Mouse (Mus musculus): ENCODE data around the gene Ankef1. TPM values are rescaled to one million over a fixed set of nuclear protein-coding genes. Genes with fewer than 3 reads are reported as not detected.

The Ankef1 gene
- total and polyA plus RNA-seq, 3 experiments: not detected

GRCm38 (mm10) chr2:136512802-136513201 lies 11.1 kb downstream of the Ankef1 start:
- Histone ChIP-seq H3K4me3 (ENCODE audit: control insufficient read depth in 1 of 2, insufficient read depth in 1 of 2, low read depth in 2 of 2, low read length in 2 of 2) (no peak overlapping the region), H3K79me2 (ENCODE audit: control insufficient read depth, insufficient read depth, low read length, poor library complexity) (no peaks in the 10 kb centered on the region), H3K4me1 (ENCODE audit: control insufficient read depth in 1 of 2, insufficient read depth in 2 of 2, low read length in 2 of 2) (no peaks in the 10 kb centered on the region), H3K9ac (ENCODE audit: control insufficient read depth, low read depth, low read length, poor library complexity, severe bottlenecking) (no peak overlapping the region), H3K27ac (ENCODE audit: control insufficient read depth, low read depth, low read length) (no peak overlapping the region), H3K9me3 (replicated peaks; ENCODE audit: insufficient read depth, low read length) (no peaks in the 10 kb centered on the region), H3K27me3 (ENCODE audit: control insufficient read depth in 1 of 2, insufficient read depth in 2 of 2, low read length in 2 of 2) (no peaks in the 10 kb centered on the region), H3K36me3 (ENCODE audit: control insufficient read depth in 1 of 2, insufficient read depth in 2 of 2, low read length in 2 of 2) (no peaks in the 10 kb centered on the region)
- no peak for DNase-seq (ENCODE audit: low read depth, low spot score)
- no peak for TF ChIP-seq HCFC1 (IDR thresholded peaks at IDR 0.05; ENCODE audit: low read depth, low read length)
- TF ChIP-seq GABPA (IDR thresholded peaks at IDR 0.05; ENCODE audit: low read depth, low read length): no peak
- TF ChIP-seq TCF12 (IDR thresholded peaks at IDR 0.05; ENCODE audit: low read depth, low read length): no peak
- TF ChIP-seq MXI1 (IDR thresholded peaks at IDR 0.05; ENCODE audit: low read depth, low read length): no peak
- TF ChIP-seq UBTF (IDR thresholded peaks at IDR 0.05; ENCODE audit: borderline replicate concordance, insufficient read depth, low read depth, low read length): no peak
- no peak for TF ChIP-seq SMC3 (IDR thresholded peaks at IDR 0.05; ENCODE audit: low read depth, low read length)
- TF ChIP-seq ELF1 (IDR thresholded peaks at IDR 0.05; ENCODE audit: low read depth, low read length): no peak
- TF ChIP-seq CHD1 (IDR thresholded peaks at IDR 0.05; ENCODE audit: low read depth, low read length): no peak
- no peak for TF ChIP-seq NRF1 (IDR thresholded peaks at IDR 0.05; ENCODE audit: insufficient read depth, low read depth, low read length, poor library complexity, severe bottlenecking)
- TF ChIP-seq MAZ (IDR thresholded peaks at IDR 0.05; ENCODE audit: low read depth, low read length): no peak
- TF ChIP-seq POLR2AphosphoS2 (IDR thresholded peaks at IDR 0.05; ENCODE audit: low read length): no peak
- no peak for TF ChIP-seq MAX (IDR thresholded peaks at IDR 0.05; ENCODE audit: low read length)
- TF ChIP-seq ZC3H11A (IDR thresholded peaks at IDR 0.05; ENCODE audit: low read depth, low read length): no peak
- no peak for TF ChIP-seq MEF2A (IDR thresholded peaks at IDR 0.05; ENCODE audit: extremely low read depth, insufficient replicate concordance, low read depth, low read length, poor library complexity, severe bottlenecking)
- no peak for TF ChIP-seq CTCF (IDR thresholded peaks at IDR 0.05 in 2 of 3, conservative IDR thresholded peaks at IDR 0.05 in 1 of 3; ENCODE audit: control insufficient read depth in 1 of 3, insufficient read depth in 1 of 3, low read depth in 2 of 3, low read length in 3 of 3, poor library complexity in 1 of 3, severe bottlenecking in 1 of 3)
- no peak for TF ChIP-seq MYB (IDR thresholded peaks at IDR 0.05; ENCODE audit: low read depth, low read length)
- TF ChIP-seq MAFK (IDR thresholded peaks at IDR 0.05; ENCODE audit: borderline replicate concordance, low read depth, low read length): no peak
- no peak for TF ChIP-seq NELFE (IDR thresholded peaks at IDR 0.05; ENCODE audit: low read depth, low read length)

GRCm38 (mm10) chr2:136513806-136514205 lies 12.1 kb downstream of the Ankef1 start:
- DNase-seq (ENCODE audit: low read depth, low spot score): no peak
- H3K27ac ChIP-seq (ENCODE audit: control insufficient read depth, low read depth, low read length): no peak overlapping the region
- H3K4me1 ChIP-seq (ENCODE audit: control insufficient read depth in 1 of 2, insufficient read depth in 2 of 2, low read length in 2 of 2): no peaks in the 10 kb centered on the region
- H3K79me2 ChIP-seq (ENCODE audit: control insufficient read depth, insufficient read depth, low read length, poor library complexity): no peaks in the 10 kb centered on the region
- no peaks in the 10 kb centered on the region for H3K36me3 ChIP-seq (ENCODE audit: control insufficient read depth in 1 of 2, insufficient read depth in 2 of 2, low read length in 2 of 2)
- no peaks in the 10 kb centered on the region for H3K27me3 ChIP-seq (ENCODE audit: control insufficient read depth in 1 of 2, insufficient read depth in 2 of 2, low read length in 2 of 2)
- H3K4me3 ChIP-seq (ENCODE audit: control insufficient read depth in 1 of 2, insufficient read depth in 1 of 2, low read depth in 2 of 2, low read length in 2 of 2): no peak overlapping the region
- no peak overlapping the region for H3K9ac ChIP-seq (ENCODE audit: control insufficient read depth, low read depth, low read length, poor library complexity, severe bottlenecking)
- no peak for TF ChIP-seq NELFE (IDR thresholded peaks at IDR 0.05; ENCODE audit: low read depth, low read length)
- no peak for TF ChIP-seq MXI1 (IDR thresholded peaks at IDR 0.05; ENCODE audit: low read depth, low read length)
- no peak for TF ChIP-seq MAX (IDR thresholded peaks at IDR 0.05; ENCODE audit: low read length)
- no peak for TF ChIP-seq SMC3 (IDR thresholded peaks at IDR 0.05; ENCODE audit: low read depth, low read length)
- TF ChIP-seq RAD21 (IDR thresholded peaks at IDR 0.05; ENCODE audit: low read depth, low read length): no peak
- no peak for TF ChIP-seq KAT2A (conservative IDR thresholded peaks at IDR 0.05; ENCODE audit: low read depth, low read length)
- TF ChIP-seq MYB (IDR thresholded peaks at IDR 0.05; ENCODE audit: low read depth, low read length): no peak
- no peak for TF ChIP-seq ZC3H11A (IDR thresholded peaks at IDR 0.05; ENCODE audit: low read depth, low read length)
- no peak for TF ChIP-seq RCOR1 (IDR thresholded peaks at IDR 0.05; ENCODE audit: low read depth, low read length)
- no peak for TF ChIP-seq NRF1 (IDR thresholded peaks at IDR 0.05; ENCODE audit: insufficient read depth, low read depth, low read length, poor library complexity, severe bottlenecking)
- no peak for TF ChIP-seq ZKSCAN1 (IDR thresholded peaks at IDR 0.05; ENCODE audit: low read depth, low read length)
- no peak for TF ChIP-seq MEF2A (IDR thresholded peaks at IDR 0.05; ENCODE audit: extremely low read depth, insufficient replicate concordance, low read depth, low read length, poor library complexity, severe bottlenecking)
- TF ChIP-seq JUND (IDR thresholded peaks at IDR 0.05; ENCODE audit: low read depth, low read length): no peak
- TF ChIP-seq E2F4 (IDR thresholded peaks at IDR 0.05; ENCODE audit: borderline replicate concordance, low read depth, low read length): no peak
- TF ChIP-seq UBTF (IDR thresholded peaks at IDR 0.05; ENCODE audit: borderline replicate concordance, insufficient read depth, low read depth, low read length): no peak
- no peak for TF ChIP-seq ELF1 (IDR thresholded peaks at IDR 0.05; ENCODE audit: low read depth, low read length)
- TF ChIP-seq HCFC1 (IDR thresholded peaks at IDR 0.05; ENCODE audit: low read depth, low read length): no peak
- no peak for TF ChIP-seq CHD2 (IDR thresholded peaks at IDR 0.05; ENCODE audit: low read length)
- no peak for TF ChIP-seq MAZ (IDR thresholded peaks at IDR 0.05; ENCODE audit: low read depth, low read length)
- no peaks in the 10 kb centered on the region for H3K9me3 ChIP-seq (replicated peaks; ENCODE audit: insufficient read depth, low read length)
